Mouse (Mus musculus) right cerebral cortex, postnatal 14 days (tissue): ENCODE measurements at regions not wholly inside any gene's neighbourhood (a gene's known extent, or its start where the extent isn't known, plus 50 kb on each side); places are given as distances from the start of the nearest gene placed in this dataset.
"Not testable (repeated sequence)": the region's sequence is repeated elsewhere in the genome, so short reads cannot be mapped to it uniquely, and the experiment has no call there.

Source experiments
- DNase-seq: peaks from one replicate; pipeline ENCODE4 v3.0.0; 2022

DNA sequence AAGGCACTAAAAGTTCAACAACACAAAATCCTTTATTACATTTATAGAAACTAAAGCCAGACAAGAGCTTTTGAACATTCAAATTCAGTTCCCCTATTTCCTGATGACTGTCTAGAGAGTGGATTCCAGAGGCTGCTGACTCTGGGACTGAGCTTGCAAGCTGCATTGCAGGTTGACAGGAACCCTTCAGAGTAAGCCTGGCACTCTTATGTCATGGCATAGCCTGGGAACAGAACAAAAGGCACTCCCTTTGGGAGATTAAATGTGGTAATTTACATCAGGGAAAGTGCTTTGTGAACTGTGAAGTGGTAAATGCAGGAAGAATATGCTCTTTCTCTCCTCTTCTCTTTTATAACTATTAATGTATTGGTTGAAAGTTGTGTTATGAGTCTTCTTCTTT is 847.3 kb downstream of the Bcl11a start:
- no peak for DNase-seq

- DNase-seq: no peak
Measured at GRCm38 (mm10) chr11:24943646-24944045, 865.8 kb downstream of the Bcl11a start.

- no peak for DNase-seq
Measured at GRCm38 (mm10) chr11:24951161-24951560, 873.3 kb downstream of the Bcl11a start.

GRCm38 (mm10) chr11:24972359-24972758 is 894.5 kb downstream of the Bcl11a start:
- DNase-seq: no peak

DNA sequence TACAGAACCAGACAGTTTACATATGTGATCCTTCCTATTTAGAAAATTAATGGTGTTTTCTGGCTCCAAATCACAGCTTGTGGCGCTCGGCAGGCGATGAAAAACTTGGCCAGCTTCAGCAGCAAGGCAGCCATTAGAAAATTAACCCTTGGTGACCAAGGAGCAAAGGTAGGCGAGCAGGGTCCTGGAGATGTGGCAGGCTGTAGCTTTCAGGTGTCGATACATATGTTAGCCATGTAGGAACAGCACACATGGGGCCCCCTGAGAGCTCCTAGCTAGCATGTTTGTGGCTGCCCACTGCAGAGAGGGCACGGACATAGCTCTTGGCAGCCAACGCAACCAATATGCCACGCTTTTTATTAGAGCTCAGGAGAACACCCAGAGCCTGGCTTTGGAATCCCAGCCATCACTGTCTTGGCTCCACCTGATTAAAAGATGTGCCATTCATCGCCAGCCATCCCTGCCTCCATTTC is 902.4 kb downstream of the Bcl11a start:
- no peak for DNase-seq

GRCm38 (mm10) chr11:24983060-24983629 is 905.3 kb downstream of the Bcl11a start:
- DNase-seq: no peak

- DNase-seq: no peak
Measured at GRCm38 (mm10) chr11:25005491-25005890, 927.6 kb downstream of the Bcl11a start.

DNA sequence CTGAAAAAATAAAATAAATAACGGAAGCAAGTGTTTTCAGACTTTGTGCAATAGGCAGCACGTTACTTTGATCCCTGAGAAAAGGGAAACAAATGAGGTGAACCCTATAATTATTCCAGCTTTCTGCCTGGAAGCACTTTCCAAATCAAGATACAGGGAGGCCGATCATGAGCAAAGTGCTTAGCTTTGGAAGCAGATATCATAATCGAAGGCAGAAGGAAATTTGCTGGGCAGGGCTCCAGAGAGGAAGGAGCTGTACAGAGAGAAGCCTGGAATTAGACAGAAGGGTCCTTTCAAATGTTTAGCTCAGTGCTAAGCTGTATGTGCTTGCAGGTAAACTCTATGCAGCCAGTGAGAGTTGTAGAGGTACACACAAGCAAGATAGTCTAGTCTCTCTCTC is 948.9 kb downstream of the Bcl11a start:
- no peak for DNase-seq

DNA sequence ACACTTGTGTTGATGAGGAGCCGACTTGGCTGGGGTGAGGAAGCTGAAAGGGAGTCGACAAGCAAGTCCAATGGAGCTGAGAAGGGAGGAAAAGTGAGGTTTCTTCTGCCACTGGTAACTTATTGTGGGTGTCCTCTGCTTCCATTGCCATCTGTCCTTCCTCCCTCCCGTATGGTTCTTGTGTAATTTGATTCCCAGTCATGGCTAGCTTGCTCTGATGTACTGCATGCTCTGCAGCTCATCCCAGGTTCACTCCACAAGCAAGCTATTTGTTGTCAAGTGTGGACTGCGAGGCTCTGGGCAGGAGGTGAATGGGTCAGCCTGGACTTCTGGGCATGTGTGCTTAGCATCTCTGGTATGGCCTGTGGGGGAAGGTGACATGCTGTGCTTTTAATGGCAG is 963.1 kb downstream of the Bcl11a start:
- no peak for DNase-seq

DNA sequence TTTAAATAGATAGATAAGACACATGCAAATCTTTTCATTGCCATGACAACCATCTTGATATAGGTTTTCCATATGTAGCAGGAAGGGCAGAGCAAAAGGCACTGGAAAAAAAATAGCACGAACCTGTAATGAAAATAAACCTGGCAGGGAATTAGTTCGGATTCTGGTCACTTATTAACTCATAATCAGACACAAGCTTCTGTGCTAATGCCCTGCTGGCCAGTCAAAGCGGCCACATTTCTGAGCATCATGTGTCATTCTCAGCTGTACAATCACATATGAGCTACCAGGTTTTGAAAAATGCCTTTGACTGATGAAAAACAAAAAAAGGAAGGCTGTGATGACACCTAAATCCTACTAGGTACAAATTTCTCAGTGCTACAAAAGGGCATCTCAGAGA is 964.9 kb downstream of the Bcl11a start:
- no peak for DNase-seq

- DNase-seq: no peak
Measured at GRCm38 (mm10) chr11:25045339-25045738, 967.5 kb downstream of the Bcl11a start.

DNA sequence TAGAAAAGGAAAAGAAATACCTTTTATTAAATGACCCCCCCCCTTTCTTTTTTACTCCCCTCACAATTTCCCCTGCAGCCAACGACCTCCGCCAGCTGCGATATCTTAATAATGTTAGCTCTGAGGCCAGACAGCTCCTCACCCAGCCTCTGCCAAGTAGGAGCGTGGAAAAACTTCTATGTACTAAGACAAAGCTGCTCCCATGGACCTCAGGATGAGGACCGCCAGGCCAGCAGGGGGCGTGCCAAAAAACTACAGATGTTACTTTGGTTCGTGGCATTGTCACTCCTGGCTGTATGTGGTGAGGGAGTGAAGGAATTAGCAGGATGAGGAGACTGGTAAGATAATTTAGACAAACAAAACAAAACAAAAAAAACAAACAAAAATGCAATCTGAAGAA is 968.1 kb downstream of the Bcl11a start:
- DNase-seq: no peak

- DNase-seq: no peak
Measured at GRCm38 (mm10) chr11:25055698-25056097, 977.8 kb downstream of the Bcl11a start.

GRCm38 (mm10) chr11:25057093-25057521 is 979.3 kb downstream of the Bcl11a start:
- no peak for DNase-seq

GRCm38 (mm10) chr11:25057543-25057942 is 979.7 kb downstream of the Bcl11a start:
- DNase-seq: no peak

DNA sequence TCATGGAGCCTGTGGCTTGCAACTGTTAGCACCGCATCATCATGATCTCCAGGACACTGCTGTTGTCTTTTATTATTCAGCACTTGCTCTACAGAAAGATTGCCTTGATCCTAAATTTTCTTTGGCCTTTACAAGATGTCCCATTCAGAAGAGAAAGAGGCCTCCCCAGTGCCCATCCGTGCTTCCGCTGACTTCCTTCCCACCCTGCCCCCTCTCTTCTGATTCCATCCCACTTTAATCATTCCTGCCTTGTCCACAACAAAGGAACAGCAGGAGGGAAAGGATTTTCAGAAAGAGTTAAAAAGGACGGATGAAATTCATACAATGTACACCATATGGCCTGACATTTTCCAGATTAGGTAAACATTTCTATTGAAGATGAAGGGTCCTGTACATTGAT is 985.2 kb downstream of the Bcl11a start:
- DNase-seq: no peak

DNA sequence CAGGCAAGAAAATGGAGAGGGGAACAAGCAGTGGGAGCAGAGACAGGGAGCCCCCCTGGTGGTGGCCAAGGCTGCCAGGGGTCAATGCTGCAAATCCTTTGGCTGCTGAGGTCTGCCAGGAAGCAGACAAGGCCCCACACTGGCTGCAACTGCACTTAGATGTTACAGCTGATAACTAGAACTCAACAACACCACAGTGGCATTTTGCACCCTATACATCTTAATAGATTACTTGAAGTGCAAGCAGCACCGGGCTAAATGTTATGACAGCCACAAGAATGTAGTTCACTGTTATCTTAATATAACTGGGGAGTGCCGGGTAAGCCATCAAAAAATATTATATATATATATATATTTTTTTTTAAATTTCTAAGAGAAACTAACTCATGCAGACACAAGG is 986.1 kb downstream of the Bcl11a start:
- no peak for DNase-seq

DNA sequence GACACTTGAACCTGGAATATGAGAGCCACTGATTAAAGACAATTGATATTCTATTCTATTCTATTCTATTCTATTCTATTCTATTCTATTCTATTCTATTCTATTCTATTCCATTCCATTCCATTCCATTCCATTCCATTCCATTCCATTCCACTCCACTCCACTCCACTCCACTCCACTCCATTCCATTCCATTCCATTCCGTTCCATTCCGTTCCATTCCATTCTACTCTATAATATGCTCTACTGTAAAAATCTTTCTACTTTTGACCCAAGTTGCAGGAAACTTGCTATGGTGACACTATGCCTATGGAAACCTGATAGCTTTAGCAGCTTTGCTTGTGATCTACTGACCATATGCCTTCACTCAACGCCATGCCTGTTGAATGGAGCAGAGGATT is 1022.1 kb downstream of the Bcl11a start:
- DNase-seq: not testable (repeated sequence)

DNA sequence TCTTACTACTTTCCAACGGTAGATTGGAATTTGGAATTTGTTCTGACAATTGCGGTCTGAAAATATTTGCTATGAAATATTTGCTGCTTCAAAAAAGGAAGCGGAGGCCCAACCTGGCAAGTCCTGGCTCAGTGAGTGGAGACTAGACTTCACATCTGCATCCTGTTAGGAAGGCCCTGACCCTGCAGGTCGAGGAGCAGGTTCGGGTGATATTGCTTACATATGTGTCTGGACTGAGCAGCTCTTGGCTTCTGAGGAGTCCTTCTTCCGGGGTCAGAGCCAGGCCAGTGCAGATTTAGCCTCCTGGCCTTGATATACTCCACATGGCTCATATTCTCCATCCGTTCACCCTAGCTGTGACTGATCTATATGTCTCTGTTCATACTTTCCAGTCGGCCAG is 1026.6 kb downstream of the Bcl11a start:
- no peak for DNase-seq

- DNase-seq: no peak
Measured at GRCm38 (mm10) chr11:25124458-25124857, 1046.6 kb downstream of the Bcl11a start.

- no peak for DNase-seq
Measured at GRCm38 (mm10) chr11:25142226-25142625, 1064.4 kb downstream of the Bcl11a start.

- DNase-seq: no peak
Measured at GRCm38 (mm10) chr11:25142833-25143232, 1065.0 kb downstream of the Bcl11a start.

DNA sequence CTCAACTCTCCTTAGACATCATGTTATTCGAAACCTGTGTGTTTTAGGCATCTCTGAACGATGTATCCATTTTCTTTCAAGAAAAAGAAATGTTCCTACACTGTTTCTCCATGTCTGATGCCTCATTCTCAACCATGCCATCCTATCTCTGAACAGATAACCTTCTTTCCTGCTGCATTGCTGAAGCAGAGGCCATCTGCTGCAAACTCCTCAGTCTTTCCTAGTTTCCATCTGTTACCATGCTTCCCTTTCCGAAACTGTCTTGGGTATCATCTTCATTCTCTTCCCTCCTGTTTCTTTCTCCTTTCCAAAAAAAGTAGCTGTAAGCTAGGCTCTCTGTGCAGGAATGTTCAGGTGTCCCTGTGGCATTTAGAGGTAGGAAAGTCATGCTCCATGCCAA is 1063.3 kb downstream of the 5730522E02Rik start:
- no peak for DNase-seq

DNA sequence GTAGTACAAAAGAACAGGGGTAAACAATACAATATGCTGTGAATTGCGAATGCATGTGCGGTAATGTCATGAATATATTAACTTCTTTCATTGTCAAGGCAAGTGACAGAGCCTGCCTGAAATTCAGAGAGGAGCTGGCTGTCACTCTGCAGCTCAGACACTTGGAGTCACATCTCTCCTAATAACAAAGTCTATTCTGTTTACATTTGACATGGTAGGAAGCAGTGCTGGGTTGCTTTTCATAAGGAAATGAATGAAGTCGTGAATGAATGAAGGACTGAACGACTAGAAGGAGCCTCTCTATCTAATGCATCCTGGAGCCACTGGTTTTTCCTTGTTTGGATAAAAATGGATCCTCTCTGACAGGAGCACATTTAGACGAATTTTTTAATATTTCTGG is 1053.9 kb downstream of the 5730522E02Rik start:
- no peak for DNase-seq

GRCm38 (mm10) chr11:25157135-25157860 is 1053.3 kb downstream of the 5730522E02Rik start:
- DNase-seq: peak; percentile 6
